In the genomic region with DNA sequence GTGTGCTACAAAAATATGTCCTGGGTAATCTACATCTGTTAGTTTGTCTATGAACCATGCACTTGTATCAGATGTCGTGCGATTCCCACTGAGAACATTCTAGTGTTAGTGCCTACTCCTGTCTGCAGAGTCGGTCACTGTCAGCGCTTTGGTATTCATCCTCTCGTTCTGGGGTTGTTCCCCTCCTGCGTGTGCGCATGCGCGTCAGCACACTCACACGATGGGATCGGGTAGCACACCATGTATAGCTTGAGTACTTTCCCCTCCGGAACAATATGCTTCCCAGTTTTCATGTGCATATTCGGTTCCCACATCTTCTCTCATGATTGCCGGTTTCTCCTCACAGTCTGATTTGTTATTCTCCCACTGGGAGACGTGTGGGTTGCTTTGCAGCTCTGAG, we compare ENCODE assay signal across 18 mouse cellular contexts. TPM values are rescaled to one million over a fixed set of nuclear protein-coding genes. Genes with fewer than 3 reads are reported as not detected.
"Had no signal": no experiment of that assay in that cellular context is flagged by ENCODE, and none has a peak within 500 bp of the region (broad histone marks: within the 10 kb centered on the region; RNA-seq: fewer than 3 reads in every experiment).

No protein-coding gene starts in this region.

- ATAC-seq: liver, postnatal 0 days; lung, postnatal 0 days; midbrain, embryonic 13.5 days; midbrain, embryonic 15.5 days had no signal

- H3K27ac ChIP-seq: lung, embryonic 15.5 days; macrophage; midbrain, embryonic 13.5 days; midbrain, embryonic 15.5 days; neural tube, embryonic 12.5 days; stomach, embryonic 15.5 days; stomach, postnatal 0 days had no signal

- H3K9ac ChIP-seq: liver, postnatal 0 days; lung, embryonic 15.5 days; midbrain, embryonic 13.5 days; midbrain, embryonic 15.5 days; neural tube, embryonic 12.5 days; stomach, embryonic 15.5 days had no signal

- H3K4me3 ChIP-seq: lung, embryonic 15.5 days; megakaryocyte, embryonic 14.5 days; midbrain, embryonic 13.5 days; midbrain, embryonic 15.5 days; neural tube, embryonic 12.5 days; stomach, embryonic 15.5 days had no signal

- H3K36me3 ChIP-seq: lung, embryonic 15.5 days; midbrain, embryonic 13.5 days; midbrain, embryonic 15.5 days; neural tube, embryonic 12.5 days; stomach, embryonic 15.5 days had no signal

- H3K27me3 ChIP-seq: lung, embryonic 15.5 days; megakaryocyte, embryonic 14.5 days; midbrain, embryonic 13.5 days; midbrain, embryonic 15.5 days; neural tube, embryonic 12.5 days; stomach, embryonic 15.5 days had no signal

- H3K4me1 ChIP-seq: lung, embryonic 15.5 days; megakaryocyte, embryonic 14.5 days; midbrain, embryonic 13.5 days; midbrain, embryonic 15.5 days; neural tube, embryonic 12.5 days; stomach, embryonic 15.5 days had no signal

- H3K4me2 ChIP-seq: lung, embryonic 15.5 days; midbrain, embryonic 11.5 days; midbrain, embryonic 13.5 days; midbrain, embryonic 15.5 days; neural tube, embryonic 12.5 days; stomach, embryonic 15.5 days had no signal

- H3K9me3 ChIP-seq: lung, embryonic 15.5 days; megakaryocyte, embryonic 14.5 days; midbrain, embryonic 13.5 days; midbrain, embryonic 15.5 days; neural tube, embryonic 12.5 days; stomach, embryonic 15.5 days had no signal

- DNase-seq: liver, postnatal 0 days; lung, adult 2 months; lung, postnatal 14 days; lung, postnatal 36 days; right cerebral cortex, postnatal 14 days; thymus, adult 2 months; thymus, postnatal 25 days; thymus, postnatal 4 days had no signal

RNA-seq across cellular contexts. Expression of a gene that starts 28.4 kb away (rescaled TPM):
- polyA plus RNA-seq: macrophage had no signal
